Mouse (Mus musculus) ES-Bruce4 (cell line): ENCODE measurements around the gene Cdhr2.

ENCODE experiments used
- CTCF ChIP-seq: IDR thresholded peaks from one replicate; pipeline ENCODE4 v1.8.1; 2011; ENCODE audit warnings: low read depth, low read length
- EP300 ChIP-seq: IDR thresholded peaks from 2 replicates; pipeline ENCODE4 v1.6.1; 2011; ENCODE audit warnings: low read depth, low read length; ENCODE audit not compliant: insufficient read depth
- POLR2A ChIP-seq: IDR thresholded peaks from one replicate; pipeline ENCODE4 v1.8.1; 2011; ENCODE audit warnings: low read length; ENCODE audit not compliant: insufficient read depth

- no peak for TF ChIP-seq POLR2A
- TF ChIP-seq CTCF: no peak
- TF ChIP-seq EP300: no peak
Measured at GRCm38 (mm10) chr13:54748190-54748589, 46.9 kb downstream of the Cdhr2 start.
